Mouse (Mus musculus): ENCODE measurements around the gene Gm11037. TPM values are rescaled to one million over a fixed set of nuclear protein-coding genes. Genes with fewer than 3 reads are reported as not detected.

Gene Gm11037
- polyA plus RNA-seq, 1 experiment = not detected

- TF ChIP-seq CTCF (IDR thresholded peaks at IDR 0.05; ENCODE audit: extremely low read depth, insufficient read depth, low read length) = no peak
- no peak for TF ChIP-seq POLR2A (IDR thresholded peaks at IDR 0.05; ENCODE audit: extremely low read depth, insufficient read depth, low read length)
- peak within 1 kb of the TSS; percentile 61; the same call in 1 of the 2 replicates for H3K27ac ChIP-seq (ENCODE audit: insufficient read depth, low read length)
- no peaks in the 10 kb centered on the region for H3K4me1 ChIP-seq (ENCODE audit: control insufficient read depth, insufficient read depth, low read length)
- peak within 1 kb of the TSS; percentile 33 for H3K4me3 ChIP-seq (ENCODE audit: insufficient read depth, low read length)
Observed at GRCm38 (mm10) chr2:131127161-131127730, 6.1 kb upstream of the Gm11037 start, which contains the start of gene Hspa12b. TSS of gene Hspa12b (plus strand) at chr2:131127280.

- Histone ChIP-seq H3K4me1 (ENCODE audit: control insufficient read depth, insufficient read depth, low read length) (no peaks in the 10 kb centered on the region), H3K27ac (ENCODE audit: insufficient read depth, low read length) (0 out of 2 replicates have a peak overlapping the region, but pooled peaks have one; percentile 61), H3K4me3 (ENCODE audit: insufficient read depth, low read length) (peak overlapping the region; percentile 33; the same call in 1 of the 2 replicates)
- TF ChIP-seq CTCF (IDR thresholded peaks at IDR 0.05; ENCODE audit: extremely low read depth, insufficient read depth, low read length) = no peak
- TF ChIP-seq POLR2A (IDR thresholded peaks at IDR 0.05; ENCODE audit: extremely low read depth, insufficient read depth, low read length) = no peak
Observed at GRCm38 (mm10) chr2:131128211-131128610, 5.1 kb upstream of the Gm11037 start.

GRCm38 (mm10) chr2:131128636-131129157 is 4.6 kb upstream of the Gm11037 start:
- 0 out of 2 replicates have a peak overlapping the region, but pooled peaks have one; percentile 61 for H3K27ac ChIP-seq (ENCODE audit: insufficient read depth, low read length)
- TF ChIP-seq POLR2A (IDR thresholded peaks at IDR 0.05; ENCODE audit: extremely low read depth, insufficient read depth, low read length) (no peak), CTCF (IDR thresholded peaks at IDR 0.05; ENCODE audit: extremely low read depth, insufficient read depth, low read length) (no peak)
- no peak overlapping the region for H3K4me3 ChIP-seq (ENCODE audit: insufficient read depth, low read length)
- no peaks in the 10 kb centered on the region for H3K4me1 ChIP-seq (ENCODE audit: control insufficient read depth, insufficient read depth, low read length)

DNA sequence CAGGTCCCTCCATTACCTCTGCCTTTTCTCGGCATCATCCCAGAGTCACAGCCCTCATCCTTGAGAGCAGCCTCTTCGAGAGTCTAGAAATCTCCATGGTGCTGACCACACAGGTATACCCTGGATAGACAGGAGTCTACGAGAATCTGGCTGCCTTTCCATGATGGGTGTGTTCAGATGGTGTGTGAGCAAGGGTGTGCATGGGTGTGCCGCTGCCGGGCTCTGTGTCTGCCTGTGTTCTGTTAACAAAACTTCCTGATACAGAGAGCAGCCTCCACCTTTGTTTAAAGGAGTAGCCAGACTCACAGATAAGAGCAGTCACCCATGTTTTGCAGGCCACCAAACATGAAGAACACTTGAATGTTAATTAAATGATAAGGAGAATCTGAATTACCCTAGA is 3.5 kb upstream of the Gm11037 start:
- H3K4me3 ChIP-seq (ENCODE audit: insufficient read depth, low read length) = no peak overlapping the region
- TF ChIP-seq POLR2A (IDR thresholded peaks at IDR 0.05; ENCODE audit: extremely low read depth, insufficient read depth, low read length) = no peak
- TF ChIP-seq CTCF (IDR thresholded peaks at IDR 0.05; ENCODE audit: extremely low read depth, insufficient read depth, low read length) = no peak
- no peak overlapping the region for H3K27ac ChIP-seq (ENCODE audit: insufficient read depth, low read length)

GRCm38 (mm10) chr2:131130849-131131248 is 2.4 kb upstream of the Gm11037 start:
- no peak overlapping the region for H3K4me3 ChIP-seq (ENCODE audit: insufficient read depth, low read length)
- no peak overlapping the region for H3K27ac ChIP-seq (ENCODE audit: insufficient read depth, low read length)
- H3K4me1 ChIP-seq (ENCODE audit: control insufficient read depth, insufficient read depth, low read length) = no peaks in the 10 kb centered on the region
- TF ChIP-seq CTCF (IDR thresholded peaks at IDR 0.05; ENCODE audit: extremely low read depth, insufficient read depth, low read length) (no peak), POLR2A (IDR thresholded peaks at IDR 0.05; ENCODE audit: extremely low read depth, insufficient read depth, low read length) (no peak)

More for the DNA sequence above, 3.5 kb upstream of the Gm11037 start:
- H3K4me1 ChIP-seq (ENCODE audit: control insufficient read depth, insufficient read depth, low read length) = no peaks in the 10 kb centered on the region

GRCm38 (mm10) chr2:131132111-131132888 is 997 bp upstream of the Gm11037 start:
- no peak overlapping the region for H3K27ac ChIP-seq (ENCODE audit: insufficient read depth, low read length)
- no peaks in the 10 kb centered on the region for H3K4me1 ChIP-seq (ENCODE audit: control insufficient read depth, insufficient read depth, low read length)
- TF ChIP-seq POLR2A (IDR thresholded peaks at IDR 0.05; ENCODE audit: extremely low read depth, insufficient read depth, low read length) (no peak), CTCF (IDR thresholded peaks at IDR 0.05; ENCODE audit: extremely low read depth, insufficient read depth, low read length) (no peak)
- no peak overlapping the region for H3K4me3 ChIP-seq (ENCODE audit: insufficient read depth, low read length)

GRCm38 (mm10) chr2:131134381-131134780 is 1.1 kb downstream of the Gm11037 start:
- Histone ChIP-seq H3K27ac (ENCODE audit: insufficient read depth, low read length) (0 out of 2 replicates have a peak overlapping the region, but pooled peaks have one; percentile 11), H3K4me3 (ENCODE audit: insufficient read depth, low read length) (no peak overlapping the region), H3K4me1 (ENCODE audit: control insufficient read depth, insufficient read depth, low read length) (no peaks in the 10 kb centered on the region)
- TF ChIP-seq CTCF (IDR thresholded peaks at IDR 0.05; ENCODE audit: extremely low read depth, insufficient read depth, low read length) (no peak), POLR2A (IDR thresholded peaks at IDR 0.05; ENCODE audit: extremely low read depth, insufficient read depth, low read length) (no peak)

- no peak for TF ChIP-seq CTCF (IDR thresholded peaks at IDR 0.05; ENCODE audit: extremely low read depth, insufficient read depth, low read length)
- TF ChIP-seq POLR2A (IDR thresholded peaks at IDR 0.05; ENCODE audit: extremely low read depth, insufficient read depth, low read length) = no peak
- Histone ChIP-seq H3K4me3 (ENCODE audit: insufficient read depth, low read length) (no peak overlapping the region), H3K4me1 (ENCODE audit: control insufficient read depth, insufficient read depth, low read length) (no peaks in the 10 kb centered on the region), H3K27ac (ENCODE audit: insufficient read depth, low read length) (peak overlapping the region; percentile 11; the same call in 1 of the 2 replicates)
Observed at GRCm38 (mm10) chr2:131134826-131135400, 1.6 kb downstream of the Gm11037 start.

GRCm38 (mm10) chr2:131135521-131136139 is 2.3 kb downstream of the Gm11037 start:
- TF ChIP-seq CTCF (IDR thresholded peaks at IDR 0.05; ENCODE audit: extremely low read depth, insufficient read depth, low read length) (no peak), POLR2A (IDR thresholded peaks at IDR 0.05; ENCODE audit: extremely low read depth, insufficient read depth, low read length) (no peak)
- no peak overlapping the region for H3K4me3 ChIP-seq (ENCODE audit: insufficient read depth, low read length)
- H3K4me1 ChIP-seq (ENCODE audit: control insufficient read depth, insufficient read depth, low read length) = no peaks in the 10 kb centered on the region
- H3K27ac ChIP-seq (ENCODE audit: insufficient read depth, low read length) = 0 out of 2 replicates have a peak overlapping the region, but pooled peaks have one; percentile 11
